Mouse (Mus musculus) testis, postnatal 10 days (tissue): ENCODE data around the gene Parp4.

Experiments
- DNase-seq: peaks from one replicate; pipeline ENCODE4 v3.0.0; 2021; ENCODE audit warnings: low spot score

The Parp4 gene

DNA sequence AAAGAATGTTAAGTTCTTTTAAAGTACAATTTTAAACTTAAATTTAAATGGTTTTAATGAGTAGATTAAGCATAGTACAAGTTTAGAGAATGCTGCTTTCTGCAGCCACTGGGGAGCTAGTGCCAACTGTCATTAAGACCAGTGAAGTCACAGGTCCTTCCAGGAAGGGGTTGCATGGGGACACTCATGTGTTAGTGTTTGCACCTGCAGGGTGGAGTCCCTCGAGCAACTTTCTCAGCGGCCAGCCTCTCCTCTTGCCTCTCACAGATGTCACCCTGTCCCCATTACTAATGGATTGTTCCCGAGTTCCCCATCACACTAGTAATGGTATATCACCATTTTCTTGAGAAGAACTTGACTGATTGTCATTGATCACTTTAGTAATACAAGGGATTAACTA lies 37.8 kb downstream of the Parp4 start:
- DNase-seq = no peak

DNA sequence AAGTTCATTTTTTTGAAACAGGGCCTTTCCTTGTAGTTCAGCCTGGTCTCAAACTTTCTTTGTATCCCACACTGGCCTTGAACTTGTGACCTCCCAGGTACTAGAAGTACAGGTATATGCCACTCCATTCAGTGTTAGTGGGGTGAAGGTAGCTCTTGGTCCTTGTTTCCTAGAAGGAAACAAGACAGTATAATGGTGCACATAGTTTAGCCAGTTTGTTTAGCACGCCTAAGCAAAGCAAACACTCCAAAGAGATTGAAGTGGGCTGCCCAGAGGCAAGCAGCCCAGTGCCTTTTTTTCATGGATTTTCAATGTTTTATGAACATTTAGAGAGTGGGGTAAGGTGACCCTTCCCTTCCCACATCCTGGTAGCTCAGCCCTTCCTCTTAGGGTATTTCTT lies 42.1 kb downstream of the Parp4 start:
- DNase-seq = no peak

GRCm38 (mm10) chr14:56620425-56620824 lies 45.0 kb downstream of the Parp4 start:
- DNase-seq = no peak

DNA sequence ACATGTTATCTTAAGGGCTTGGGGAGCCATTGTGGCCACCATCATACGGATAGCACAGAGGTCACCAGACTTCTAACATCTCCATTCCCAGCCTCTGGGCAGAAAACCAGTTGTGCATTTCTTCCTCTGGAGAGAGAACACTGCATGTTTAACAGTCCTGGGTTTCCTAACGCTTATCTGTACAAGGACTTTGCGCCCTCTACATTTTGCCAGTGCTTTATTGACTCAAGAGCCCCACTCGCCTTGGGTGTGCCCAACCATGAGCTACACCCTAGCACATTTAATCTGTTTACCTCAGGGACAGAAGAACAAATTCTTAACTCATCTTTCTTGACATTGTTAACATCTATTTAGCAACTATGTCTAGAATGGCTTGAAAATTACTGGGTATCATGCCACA lies 50.8 kb downstream of the Parp4 start:
- DNase-seq = no peak

- no peak for DNase-seq
Observed at GRCm38 (mm10) chr14:56628336-56628735, 52.9 kb downstream of the Parp4 start.

DNA sequence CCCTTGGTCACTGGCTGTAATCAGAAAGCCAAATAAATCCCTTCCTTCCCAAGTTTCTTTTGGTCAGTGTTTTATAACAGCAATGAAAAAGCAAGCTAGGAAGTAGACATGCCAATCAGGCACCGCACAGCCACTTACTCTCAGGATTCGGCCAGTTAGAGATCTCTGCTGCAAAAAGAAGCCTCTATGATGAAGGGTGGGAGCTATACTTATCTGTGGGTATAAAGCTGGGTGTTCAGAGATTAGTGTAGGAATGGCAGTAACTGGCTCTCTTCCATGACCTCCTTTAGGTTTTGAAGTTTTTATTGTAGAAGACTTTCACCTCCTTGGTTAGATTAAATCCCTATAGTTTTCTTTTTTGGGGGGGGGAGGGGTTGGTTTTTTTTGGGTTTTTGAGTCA lies 55.7 kb downstream of the Parp4 start:
- no peak for DNase-seq

GRCm38 (mm10) chr14:56647206-56647605 lies 71.8 kb downstream of the Parp4 start:
- DNase-seq = no peak

DNA sequence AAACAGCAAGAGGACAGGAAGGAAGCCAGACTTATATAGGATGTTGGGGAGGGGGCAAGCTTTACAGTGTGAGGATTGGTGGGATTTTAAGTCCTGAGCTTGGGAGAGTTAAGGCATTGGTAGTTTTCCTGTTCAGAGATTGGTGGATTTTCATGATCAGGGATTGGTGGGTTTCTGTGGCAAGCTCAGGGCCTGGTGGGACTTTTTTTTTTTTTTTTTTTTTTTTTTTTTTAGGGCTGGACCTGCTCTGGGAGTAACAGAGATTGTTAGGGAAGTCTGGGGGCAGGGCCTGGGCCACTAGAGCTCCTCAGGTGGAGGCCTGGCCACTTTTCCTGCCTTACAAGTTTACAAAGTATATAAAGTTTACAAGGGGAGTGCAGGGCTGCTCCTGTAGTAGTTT lies 74.0 kb downstream of the Parp4 start:
- no peak for DNase-seq

GRCm38 (mm10) chr14:56665651-56666050 lies 90.2 kb downstream of the Parp4 start:
- DNase-seq = peak; percentile 43

GRCm38 (mm10) chr14:56666909-56667308 lies 91.5 kb downstream of the Parp4 start:
- DNase-seq = no peak

GRCm38 (mm10) chr14:56667969-56668802 lies 92.8 kb downstream of the Parp4 start, which contains the start of gene Mphosph8:
Mphosph8 (plus strand) TSS chr14:56668248.
- DNase-seq = peak; percentile 99

GRCm38 (mm10) chr14:56669046-56669620 lies 93.7 kb downstream of the Parp4 start:
- DNase-seq = no peak

DNA sequence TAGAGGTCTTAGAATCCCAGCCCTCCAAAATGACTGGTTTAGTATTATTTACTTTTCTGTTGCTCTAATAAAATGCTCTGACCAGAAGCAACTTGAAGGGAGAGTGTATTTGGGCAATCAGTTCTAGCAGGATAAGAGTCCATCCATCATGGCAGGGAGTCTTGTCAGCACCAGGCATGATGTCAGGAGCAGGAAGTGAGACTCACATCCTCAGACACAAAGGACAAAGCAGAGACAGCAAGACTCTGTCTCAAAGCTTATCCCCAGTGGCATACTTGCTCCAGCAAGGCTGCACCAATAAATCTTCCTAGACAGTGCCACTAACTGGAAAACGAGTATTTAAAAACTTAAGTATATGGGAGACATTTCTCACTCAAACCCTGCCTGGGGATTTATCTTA lies 110.0 kb downstream of the Parp4 start:
- no peak for DNase-seq

- no peak for DNase-seq
Observed at GRCm38 (mm10) chr14:56689116-56689515, 113.7 kb downstream of the Parp4 start.

GRCm38 (mm10) chr14:56689766-56690165 lies 114.3 kb downstream of the Parp4 start:
- DNase-seq = no peak

DNA sequence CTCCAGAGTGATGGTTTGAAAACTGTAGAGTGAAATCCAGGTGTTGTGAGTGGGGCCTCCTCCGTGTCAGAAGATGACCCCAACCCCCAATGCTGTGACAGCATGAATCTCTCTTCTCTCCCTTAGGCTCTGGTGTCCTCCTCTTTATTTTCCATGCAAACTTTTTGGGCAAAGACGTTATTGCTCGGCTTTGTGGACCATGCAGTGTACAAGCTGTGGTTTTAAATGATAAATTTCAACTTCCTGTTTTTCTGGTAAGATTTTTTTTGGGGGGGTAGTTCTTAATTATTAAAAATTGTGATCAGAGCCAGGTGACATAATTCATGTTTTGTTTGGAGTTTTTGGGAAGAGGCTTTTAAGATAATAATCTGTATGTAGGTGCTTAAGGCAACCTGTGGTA lies 120.1 kb downstream of the Parp4 start:
- no peak for DNase-seq

DNA sequence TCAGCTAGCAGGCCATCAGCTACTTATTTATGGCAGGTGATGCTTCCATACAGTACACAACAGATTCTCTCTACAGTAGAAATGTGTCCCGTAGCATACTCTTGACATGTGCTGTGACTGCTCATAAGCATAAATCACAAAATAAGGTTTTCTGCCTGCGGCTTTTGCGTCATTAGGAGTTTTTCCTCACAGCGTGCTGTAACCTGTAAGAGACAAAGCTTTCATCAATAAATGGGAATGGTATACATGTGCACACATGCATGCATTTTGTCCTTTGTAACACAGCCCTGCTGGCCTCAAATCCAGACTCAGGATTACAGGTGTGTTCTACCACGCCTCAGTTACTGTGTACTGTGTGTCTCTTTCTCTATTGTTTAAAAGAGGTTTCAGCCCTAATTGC lies 122.4 kb downstream of the Parp4 start:
- no peak for DNase-seq

- no peak for DNase-seq
Observed at GRCm38 (mm10) chr14:56702644-56703043, 127.2 kb downstream of the Parp4 start.

- DNase-seq = no peak
Observed at GRCm38 (mm10) chr14:56705687-56706086, 130.3 kb downstream of the Parp4 start.
